Mouse (Mus musculus) heart, adult 2 months (tissue): Measurements from ENCODE around the gene Zfp420. TPM values are rescaled to one million over a fixed set of nuclear protein-coding genes. Genes with fewer than 3 reads are reported as not detected.
A peak's percentile ranks its signal among the peaks of the same experiment; 100 is the strongest.

ENCODE experiments used
- DNase-seq, 2 experiments: peaks; one replicate each; pipeline ENCODE4 v3.0.0; 2021
- H3K27ac ChIP-seq: fragments of 200-600 bp; 2 replicates; pipeline ENCODE4 v1.8.1; 2022
- H3K27me3 ChIP-seq: fragments of 200-500 bp; 2 replicates; pipeline ENCODE4 v1.6.1; 2012; ENCODE audit warnings: mild to moderate bottlenecking, low read length, inconsistent platforms, mixed read lengths; ENCODE audit not compliant: control insufficient read depth, insufficient read depth
- H3K36me3 ChIP-seq: fragments of 200-500 bp; 2 replicates; pipeline ENCODE4 v1.6.1; 2012; ENCODE audit warnings: low read length, inconsistent platforms; ENCODE audit not compliant: control insufficient read depth, insufficient read depth
- H3K4me1 ChIP-seq: fragments of 200-500 bp; 2 replicates; pipeline ENCODE4 v1.6.1; 2011; ENCODE audit warnings: low read length; ENCODE audit not compliant: control insufficient read depth, insufficient read depth
- H3K4me3 ChIP-seq: fragments of 200-600 bp; 2 replicates; pipeline ENCODE4 v1.8.1; 2022
- H3K79me2 ChIP-seq: fragments of 200-500 bp; replicated peaks from 2 replicates; pipeline ENCODE4 v1.6.1; 2012; ENCODE audit warnings: mild to moderate bottlenecking, inconsistent platforms, low read length, moderate library complexity, mixed read lengths; ENCODE audit not compliant: control insufficient read depth, insufficient read depth
- H3K9ac ChIP-seq: fragments of 200-500 bp; 2 replicates; pipeline ENCODE4 v1.6.1; 2012; ENCODE audit warnings: low read depth, mild to moderate bottlenecking, control low read depth, inconsistent platforms, low read length, mixed read lengths
- CTCF ChIP-seq: fragments of 200-600 bp; IDR thresholded peaks from 2 replicates; pipeline ENCODE4 v1.8.1; 2022; ENCODE audit warnings: antibody characterized with exemption, mild to moderate bottlenecking, moderate library complexity
- EP300 ChIP-seq: fragments of 200-500 bp; IDR thresholded peaks from 2 replicates; pipeline ENCODE4 v1.6.1; 2011; ENCODE audit warnings: low read depth, low read length, control low read depth; ENCODE audit not compliant: insufficient read depth
- POLR2A ChIP-seq: fragments of 200-500 bp; IDR thresholded peaks from 2 replicates; pipeline ENCODE4 v1.6.1; 2011; ENCODE audit warnings: mild to moderate bottlenecking, low read depth, low read length, control low read depth; ENCODE audit not compliant: insufficient read depth
- WGBS: fragments of 180-500 bp; shearing (Covaris S2); methylation state at CpG from one replicate; pipeline ENCODE4 v1.1.7; 2018; 5-methylcytosine and 5-hydroxymethylcytosine counted together
- intact Hi-C: fragments of 180-260 bp; cut with DNase I; formaldehyde crosslinking; loops from one replicate; pipeline ENCODE4 v1.15.1; 2025
- microRNA-seq, 2 experiments: library from miRNA; unstranded; fragments of <30 nt; microRNA quantifications; one replicate each; pipeline ENCODE4 v1.2.0; 2021
- polyA plus RNA-seq: library from polyadenylated mRNA; depleted of rRNA; stranded (reverse); fragments of >200 nt; gene quantifications from 2 replicates; pipeline ENCODE4 v1.2.3, GENCODE M21; 2012; rRNA removed
- total RNA-seq, 2 experiments: library from RNA; stranded (reverse); gene quantifications; 2 replicates each; pipeline ENCODE4 v1.2.3; 2021

The Zfp420 gene
- total and polyA plus RNA-seq, 3 experiments = 1.1 to 4.5 (median 3.8) TPM

DNA sequence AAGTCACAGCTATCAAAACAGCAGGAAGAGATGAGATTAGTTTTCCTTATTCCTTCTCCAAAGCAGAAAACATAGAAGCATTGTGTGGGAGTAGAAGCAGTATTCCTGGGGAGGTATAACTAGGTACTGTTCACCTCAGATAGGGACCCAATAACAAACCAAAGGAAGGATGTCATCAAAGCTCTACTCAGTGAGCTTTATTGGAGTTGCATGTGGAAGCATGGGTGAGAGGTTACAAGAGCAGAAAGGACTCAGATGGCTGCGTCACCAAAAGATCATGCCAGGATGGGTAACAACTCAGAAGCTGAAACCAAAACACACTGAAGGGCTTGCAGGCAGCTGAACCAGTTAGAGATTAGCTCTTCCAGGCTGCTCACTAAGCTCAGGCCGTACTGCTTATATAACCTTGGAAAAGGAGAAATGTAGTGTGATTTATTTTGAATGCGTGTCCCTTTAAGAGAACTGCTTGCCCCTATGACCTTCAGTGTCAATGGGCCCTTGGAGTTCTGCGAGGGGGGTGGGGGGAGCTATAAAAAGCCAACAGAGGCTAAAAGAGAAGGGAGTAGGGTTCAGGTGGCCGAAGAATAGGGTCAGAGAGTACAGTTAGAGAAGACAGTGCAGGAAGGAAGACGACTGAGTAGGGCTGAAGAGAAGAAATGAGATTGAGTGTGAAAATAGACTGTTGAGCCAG lies 57.7 kb downstream of the Zfp420 start:
- no peaks in the 10 kb centered on the region; the same call in 1 of the 2 replicates for H3K79me2 ChIP-seq
- DNase-seq = no peak
- H3K27me3 ChIP-seq = no peaks in the 10 kb centered on the region
- intact Hi-C loops = no loop called here
- H3K4me3 ChIP-seq = no peak overlapping the region
- peaks cover 10% of the 10 kb centered on the region for H3K36me3 ChIP-seq
- peak overlapping the region; percentile 5; the same call in 1 of the 2 replicates for H3K9ac ChIP-seq
- H3K4me1 ChIP-seq = peaks cover 3% of the 10 kb centered on the region
- 34% methylated on average over 6 of the region's 6 CpGs for WGBS
- H3K27ac ChIP-seq = peak overlapping the region; percentile 53
- TF ChIP-seq CTCF = no peak
- no peak for TF ChIP-seq EP300
- no peak for TF ChIP-seq POLR2A

DNA sequence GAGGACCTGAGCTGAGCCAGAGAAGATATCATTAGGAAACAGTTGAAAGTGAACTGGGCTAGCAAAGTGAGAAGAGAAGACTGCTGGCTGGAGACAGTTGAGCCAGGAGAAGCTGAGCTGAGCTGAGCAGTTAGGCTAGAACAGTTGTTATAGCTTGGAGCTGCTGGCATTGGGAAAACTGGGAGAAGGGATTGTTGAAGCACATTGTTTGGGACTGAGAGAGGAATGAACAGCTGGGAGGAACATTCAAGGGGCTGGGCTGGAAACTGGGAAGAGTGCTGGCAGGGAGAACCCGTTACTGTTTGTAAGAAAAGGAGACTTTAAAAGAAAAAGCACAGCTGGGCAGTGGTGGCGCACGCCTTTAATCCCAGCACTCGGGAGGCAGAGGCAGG lies 58.3 kb downstream of the Zfp420 start:
- no peaks in the 10 kb centered on the region; the same call in 1 of the 2 replicates for H3K79me2 ChIP-seq
- H3K4me1 ChIP-seq = peaks cover 3% of the 10 kb centered on the region
- TF ChIP-seq POLR2A (0 out of 2 replicates have a peak, but pooled peaks have one; percentile 34), CTCF (no peak)
- no peak overlapping the region for H3K4me3 ChIP-seq
- intact Hi-C loops = no loop called here
- H3K36me3 ChIP-seq = peaks cover 10% of the 10 kb centered on the region
- no peak for DNase-seq
- H3K27ac ChIP-seq = peak overlapping the region; percentile 24
- H3K27me3 ChIP-seq = no peaks in the 10 kb centered on the region
- 78% methylated on average over 4 of the region's 4 CpGs for WGBS
- peak overlapping the region; percentile 5; the same call in 1 of the 2 replicates for H3K9ac ChIP-seq

- Histone ChIP-seq H3K4me1 (peaks cover 3% of the 10 kb centered on the region), H3K36me3 (peaks cover 2% of the 10 kb centered on the region), H3K4me3 (no peak overlapping the region), H3K79me2 (no peaks in the 10 kb centered on the region), H3K27me3 (no peaks in the 10 kb centered on the region), H3K27ac (no peak overlapping the region), H3K9ac (no peak overlapping the region)
- intact Hi-C loops = no loop called here
- no peak for TF ChIP-seq POLR2A
- no peak for TF ChIP-seq EP300
- TF ChIP-seq CTCF = no peak
- DNase-seq = no peak
- WGBS = 58% methylated on average over 6 of the region's 6 CpGs
Observed at GRCm38 (mm10) chr7:29921439-29922093, 61.8 kb downstream of the Zfp420 start.

- no peaks in the 10 kb centered on the region for H3K79me2 ChIP-seq
- TF ChIP-seq POLR2A (no peak), CTCF (no peak), EP300 (no peak)
- H3K27me3 ChIP-seq = no peaks in the 10 kb centered on the region
- no peak overlapping the region for H3K9ac ChIP-seq
- no peak overlapping the region for H3K27ac ChIP-seq
- intact Hi-C loops = no loop called here
- H3K4me3 ChIP-seq = no peak overlapping the region
- DNase-seq = no peak
- peaks cover 2% of the 10 kb centered on the region for H3K36me3 ChIP-seq
- WGBS = 76% methylated on average over 2 of the region's 2 CpGs
- H3K4me1 ChIP-seq = peaks cover 1% of the 10 kb centered on the region; the same call in 1 of the 2 replicates
Observed at GRCm38 (mm10) chr7:29922780-29923179, 63.0 kb downstream of the Zfp420 start.

Small RNA genes within 50 kb of the gene (microRNA-seq; reads per million reads assigned to microRNA genes)
- gene Mir7668 = 1.1 to 3.5 reads per million in 2 experiments

Other genes starting within 250 kb of the Zfp420 start
- gene Catsperg2, start 132.9 kb upstream of the Zfp420 start, total RNA-seq = not detected
- 0.03 and 0.37 TPM in 2 replicates for gene Catsperg2, start 132.9 kb upstream of the Zfp420 start, polyA plus RNA-seq
- gene Zfp84, start 91.4 kb upstream of the Zfp420 start, total RNA-seq = 10 to 100 TPM; 10.2 to 10.4 TPM
- gene Zfp84, start 91.4 kb upstream of the Zfp420 start, polyA plus RNA-seq = 3.7 and 7.1 TPM in 2 replicates
- gene Zfp30, start 76.0 kb upstream of the Zfp420 start, total RNA-seq = 1 to 10 TPM; 3.2 to 5.6 TPM
- 5.0 and 7.6 TPM in 2 replicates for gene Zfp30, start 76.0 kb upstream of the Zfp420 start, polyA plus RNA-seq
- gene Zfp790, start 43.9 kb upstream of the Zfp420 start, total RNA-seq = 10 to 100 TPM; 10.1 to 10.8 TPM
- 3.1 and 5.7 TPM in 2 replicates for gene Zfp790, start 43.9 kb upstream of the Zfp420 start, polyA plus RNA-seq
- under 1 TPM; 0.44 to 0.77 TPM for gene Zfp940, start 6.3 kb upstream of the Zfp420 start, total RNA-seq
- 0.12 and 0.29 TPM in 2 replicates for gene Zfp940, start 6.3 kb upstream of the Zfp420 start, polyA plus RNA-seq
- gene Zfp27, start 46.6 kb downstream of the Zfp420 start, total RNA-seq = 1 to 10 TPM; 7.3 to 8.4 TPM
- gene Zfp27, start 46.6 kb downstream of the Zfp420 start, polyA plus RNA-seq = 3.6 and 6.4 TPM in 2 replicates
- gene Zfp383, start 48.2 kb downstream of the Zfp420 start, total RNA-seq = 1 to 10 TPM; 5.5 to 6.3 TPM
- 2.4 and 5.0 TPM in 2 replicates for gene Zfp383, start 48.2 kb downstream of the Zfp420 start, polyA plus RNA-seq
- gene Zfp74, start 94.1 kb downstream of the Zfp420 start, total RNA-seq = 1 to 10 TPM; 6.2 to 6.8 TPM
- 2.5 and 5.9 TPM in 2 replicates for gene Zfp74, start 94.1 kb downstream of the Zfp420 start, polyA plus RNA-seq
- 10 to 100 TPM; 19.6 to 28.1 TPM for gene Zfp568, start 124.0 kb downstream of the Zfp420 start, total RNA-seq
- 5.6 and 12.5 TPM in 2 replicates for gene Zfp568, start 124.0 kb downstream of the Zfp420 start, polyA plus RNA-seq
- 1 to 10 TPM; 2.5 to 2.7 TPM for gene Zfp14, start 191.4 kb downstream of the Zfp420 start, total RNA-seq
- gene Zfp14, start 191.4 kb downstream of the Zfp420 start, polyA plus RNA-seq = 3.5 and 7.3 TPM in 2 replicates
- gene Zfp82, start 212.9 kb downstream of the Zfp420 start, total RNA-seq = 1 to 10 TPM; 1.3 to 2.8 TPM
- gene Zfp82, start 212.9 kb downstream of the Zfp420 start, polyA plus RNA-seq = 0.74 and 0.91 TPM in 2 replicates
- gene Gm26920, start 230.4 kb downstream of the Zfp420 start, total RNA-seq = under 1 TPM in 1 of 2 experiments, not detected in 1; 0.84 TPM
- gene Gm26920, start 230.4 kb downstream of the Zfp420 start, polyA plus RNA-seq = not detected in 2 replicates
- gene Zfp566, start 230.5 kb downstream of the Zfp420 start, total RNA-seq = 1 to 10 TPM; 1.4 to 2.0 TPM
- gene Zfp566, start 230.5 kb downstream of the Zfp420 start, polyA plus RNA-seq = 1.7 and 1.9 TPM in 2 replicates
- gene Zfp260, start 234.8 kb downstream of the Zfp420 start, total RNA-seq = 10 to 100 TPM; 27.4 to 30.6 TPM
- 15.9 and 30.9 TPM in 2 replicates for gene Zfp260, start 234.8 kb downstream of the Zfp420 start, polyA plus RNA-seq